Mouse (Mus musculus) erythroblast, adult 5-6 weeks (primary cell): ENCODE measurements around the gene Scel. TPM values are rescaled to one million over a fixed set of nuclear protein-coding genes. Genes with fewer than 3 reads are reported as not detected.

Source experiments
- ATAC-seq: replicated peaks from 2 replicates; pipeline ENCODE4 v1.8.0; 2016; ENCODE audit warnings: moderate number of reproducible peaks, mild to moderate bottlenecking, moderate TSS enrichment, inconsistent platforms; ENCODE audit not compliant: poor library complexity, low FRiP score, severe bottlenecking
- total RNA-seq, 2 experiments: library from RNA; stranded (forward) in 1 of 2; stranded (reverse) in 1 of 2; fragments of 150-400 nt in 1 of 2; fragments of 200-764, 138-1000 nt in 1 of 2; gene quantifications; 2 replicates each; pipeline versions ENCODE4 v1.2.3 to v1.2.4; 2015 to 2017; ENCODE audit warnings: low replicate concordance in 2 of 2

Scel gene
- total RNA-seq, 2 experiments from 2014 or later = not detected

- ATAC-seq = no peak
These were observed 135.6 kb downstream of the Scel start for GRCm38 (mm10) chr14:103648623-103649255.

- no peak for ATAC-seq
These were observed 136.2 kb downstream of the Scel start for GRCm38 (mm10) chr14:103649302-103649701.

GRCm38 (mm10) chr14:103649896-103650334, 136.8 kb downstream of the Scel start, which contains the start of gene Slain1:
TSS of gene Slain1 (plus strand) at chr14:103650228.
- no peak for ATAC-seq

GRCm38 (mm10) chr14:103650413-103651101, 137.4 kb downstream of the Scel start:
- ATAC-seq = no peak

- ATAC-seq = no peak
These were observed 138.0 kb downstream of the Scel start for GRCm38 (mm10) chr14:103651106-103651505.

GRCm38 (mm10) chr14:103651562-103651961, 138.4 kb downstream of the Scel start:
- ATAC-seq = no peak

- ATAC-seq = no peak
These were observed 139.4 kb downstream of the Scel start for GRCm38 (mm10) chr14:103652524-103652923.

GRCm38 (mm10) chr14:103653800-103654199, 140.7 kb downstream of the Scel start:
- no peak for ATAC-seq

- no peak for ATAC-seq
These were observed 142.3 kb downstream of the Scel start for GRCm38 (mm10) chr14:103655448-103655847.

- no peak for ATAC-seq
These were observed 144.7 kb downstream of the Scel start for GRCm38 (mm10) chr14:103657876-103658275.

Other genes with a start within 250 kb of the Scel start
- gene Mycbp2, start 166.5 kb upstream of the Scel start, total RNA-seq (2015; ENCODE audit: low replicate concordance) = 18.2 and 25.0 TPM in 2 replicates
- gene Mycbp2, start 166.5 kb upstream of the Scel start, total RNA-seq (2017; ENCODE audit: low replicate concordance) = 13.2 and 14.7 TPM in 2 replicates
- gene Slain1, start 136.9 kb downstream of the Scel start, total RNA-seq (2015; ENCODE audit: low replicate concordance) = 0.42 and 2.5 TPM in 2 replicates
- gene Slain1, start 136.9 kb downstream of the Scel start, total RNA-seq (2017; ENCODE audit: low replicate concordance) = 1.4 and 7.5 TPM in 2 replicates